Comparison of ENCODE assay signal across 8 mouse cellular contexts in the genomic region with DNA sequence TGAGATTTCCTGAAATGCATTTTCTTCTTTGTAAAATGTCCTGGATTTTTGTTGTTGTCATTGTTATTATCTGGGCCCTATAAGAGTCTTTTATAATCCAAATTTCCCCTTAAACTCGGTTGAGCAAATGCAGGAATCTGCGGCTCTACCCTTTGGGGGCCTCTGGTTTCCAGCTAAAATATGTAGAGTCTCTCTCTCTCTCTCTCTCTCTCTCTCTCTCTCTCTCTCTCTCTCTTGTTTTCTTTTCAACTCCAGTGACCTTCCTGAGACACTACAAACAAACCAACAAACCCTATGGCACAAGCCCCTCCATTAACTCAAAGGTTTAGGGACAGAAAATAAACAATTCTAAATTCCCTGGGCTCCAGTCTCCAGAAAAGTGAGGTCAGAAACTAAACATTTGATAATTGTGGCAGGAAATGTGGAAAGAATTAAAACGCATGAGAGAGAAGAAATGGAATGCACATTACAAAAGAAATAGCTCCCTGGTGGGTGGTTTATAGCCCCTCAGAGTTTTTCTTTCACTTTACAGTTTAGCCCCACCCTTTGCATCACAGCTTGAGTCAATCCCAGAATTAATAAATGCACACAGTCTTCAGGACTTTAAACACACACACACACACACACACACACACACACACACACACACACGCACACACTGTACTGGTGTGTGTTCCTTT. TPM values are rescaled to one million over a fixed set of nuclear protein-coding genes. Genes with fewer than 3 reads are reported as not detected.
DNase-seq lines count a peak whose midpoint lies in the region; ATAC-seq and TF ChIP-seq lines count a peak whose summit lies in the region.
"Had no signal": no experiment of that assay in that cellular context is flagged by ENCODE, and none has a peak within 500 bp of the region (broad histone marks: within the 10 kb centered on the region; RNA-seq: fewer than 3 reads in every experiment).

No protein-coding gene starts in this region.

- TF ChIP-seq CTCF in lung, postnatal 0 days (IDR thresholded peaks at IDR 0.05), result no peak
- TF ChIP-seq CTCF in forebrain, postnatal 0 days (IDR thresholded peaks at IDR 0.05; ENCODE audit: low read depth), result no peak

- H3K27me3 ChIP-seq in lung, postnatal 0 days (replicated peaks; ENCODE audit: insufficient read depth, low read length), result no peaks in the 10 kb centered on the region
- no peaks in the 10 kb centered on the region for H3K27me3 ChIP-seq in forebrain, postnatal 0 days (ENCODE audit: insufficient read depth, low read length)
- peaks cover 36% of the 10 kb centered on the region for H3K27me3 ChIP-seq in liver, embryonic 13.5 days

- 11% methylated on average over 4 of the region's 4 CpGs for WGBS in lung, postnatal 0 days
- WGBS in forebrain, postnatal 0 days, result 12% methylated on average over 4 of the region's 4 CpGs
- 34% methylated on average over 4 of the region's 4 CpGs for WGBS in liver, embryonic 13.5 days (ENCODE audit: insufficient replicate concordance)

- peak overlapping the region; percentile 84 for H3K4me2 ChIP-seq in lung, postnatal 0 days (replicated peaks; ENCODE audit: low read depth, low read length)
- peak overlapping the region; percentile 95 for H3K4me2 ChIP-seq in forebrain, postnatal 0 days (ENCODE audit: low read depth)
- no peak overlapping the region for H3K4me2 ChIP-seq in liver, embryonic 13.5 days

- peak; percentile 34 for ATAC-seq in lung, postnatal 0 days
- no peak for ATAC-seq in forebrain, postnatal 0 days
- ATAC-seq in liver, embryonic 13.5 days (ENCODE audit: low read depth), result no peak
- ATAC-seq in megakaryocyte, adult 5-6 weeks (ENCODE audit: poor library complexity, severe bottlenecking), result no peak

- H3K9me3 ChIP-seq in lung, postnatal 0 days (ENCODE audit: low read length), result no peaks in the 10 kb centered on the region
- H3K9me3 ChIP-seq in forebrain, postnatal 0 days (ENCODE audit: low read length), result no peaks in the 10 kb centered on the region
- H3K9me3 ChIP-seq in liver, embryonic 13.5 days (replicated peaks), result no peaks in the 10 kb centered on the region

- peak overlapping the region; percentile 79 for H3K4me3 ChIP-seq in lung, postnatal 0 days (ENCODE audit: low read depth, low read length)
- peak overlapping the region; percentile 70 for H3K4me3 ChIP-seq in forebrain, postnatal 0 days (ENCODE audit: low read depth, low read length)
- H3K4me3 ChIP-seq in liver, embryonic 13.5 days (replicated peaks), result peak overlapping the region; percentile 51; the same call in 1 of the 2 replicates

- peak overlapping the region; percentile 82 for H3K27ac ChIP-seq in lung, postnatal 0 days (ENCODE audit: low read length)
- no peak overlapping the region; the same call in 1 of the 2 replicates for H3K27ac ChIP-seq in forebrain, postnatal 0 days (ENCODE audit: low read depth, low read length)
- no peak overlapping the region for H3K27ac ChIP-seq in liver, embryonic 13.5 days

- TF ChIP-seq EP300 in lung, postnatal 0 days (IDR thresholded peaks at IDR 0.05), result peak; percentile 2; the same call in 1 of the 2 replicates

- peaks cover 12% of the 10 kb centered on the region; the same call in 1 of the 2 replicates for H3K4me1 ChIP-seq in lung, postnatal 0 days (ENCODE audit: insufficient read depth, low read depth, low read length)
- 0 out of 2 replicates have a peak, but pooled peaks cover 5% of the 10 kb centered on the region for H3K4me1 ChIP-seq in forebrain, postnatal 0 days (ENCODE audit: insufficient read depth)
- no peaks in the 10 kb centered on the region; the same call in 1 of the 2 replicates for H3K4me1 ChIP-seq in liver, embryonic 13.5 days (replicated peaks)

- H3K36me3 ChIP-seq in lung, postnatal 0 days (ENCODE audit: insufficient read depth, low read length), result no peaks in the 10 kb centered on the region
- no peaks in the 10 kb centered on the region for H3K36me3 ChIP-seq in forebrain, postnatal 0 days (ENCODE audit: insufficient read depth)
- H3K36me3 ChIP-seq in liver, embryonic 13.5 days, result no peaks in the 10 kb centered on the region

- peak overlapping the region; percentile 75; the same call in 1 of the 2 replicates for H3K9ac ChIP-seq in lung, postnatal 0 days (replicated peaks; ENCODE audit: low read depth)
- H3K9ac ChIP-seq in forebrain, postnatal 0 days, result peak overlapping the region; percentile 72; the same call in 1 of the 2 replicates
- no peak overlapping the region for H3K9ac ChIP-seq in liver, embryonic 13.5 days

- DNase-seq in lung, postnatal 0 days (ENCODE audit: low spot score), result peak; percentile 86
- no peak for DNase-seq in lung, postnatal 14 days
- DNase-seq in forebrain, postnatal 0 days, result no peak
- no peak for DNase-seq in liver, embryonic 13.5 days
- DNase-seq in ovary, postnatal 36 days (ENCODE audit: low spot score), result no peak
- DNase-seq in frontal cortex, postnatal 14 days (ENCODE audit: low spot score in 2 of 2), result no peak
- DNase-seq: right cerebral cortex, adult 18-20 months had no signal

RNA-seq across cellular contexts. Expression of a gene that starts 1.3 kb away (rescaled TPM):
- 305 and 333 TPM in 2 replicates for polyA plus RNA-seq in lung, postnatal 0 days (2015; fragmentation: Nextera tagmentation; extraction: Ambion mirVana)
- 62.6 and 78.3 TPM in 2 replicates for total RNA-seq in forebrain, postnatal 0 days (2014; rRNA removed)
- 67.2 and 67.5 TPM in 2 replicates for polyA plus RNA-seq in forebrain, postnatal 0 days (2015; fragmentation: Nextera tagmentation; extraction: Ambion mirVana)
- polyA plus RNA-seq in liver, embryonic 13.5 days (2015; fragmentation: Nextera tagmentation; extraction: Ambion mirVana), result 26.6 and 31.4 TPM in 2 replicates
- 0.16 and 1.1 TPM in 2 replicates for total RNA-seq in megakaryocyte, adult 5-6 weeks (2015)
- total RNA-seq in megakaryocyte, adult 5-6 weeks (2017), result 0.44 and 0.89 TPM in 2 replicates
